Mouse (Mus musculus) stomach, embryonic 16.5 days (tissue): Measurements from ENCODE around the gene Ahnak2. TPM values are rescaled to one million over a fixed set of nuclear protein-coding genes. Genes with fewer than 3 reads are reported as not detected.

ENCODE experiments used
- ATAC-seq: fragments of 200-750 bp; cut with Nextera tagmentation; 2 replicates; pipeline ENCODE4 v1.8.0; 2017; ENCODE audit warnings: moderate number of reproducible peaks, moderate TSS enrichment; ENCODE audit not compliant: insufficient read depth, low FRiP score
- H3K27ac ChIP-seq: fragments of 300-500 bp; sonication (generic); 2 replicates; pipeline ENCODE4 v1.5.1; 2014; ENCODE audit warnings: low read length
- H3K27me3 ChIP-seq: fragments of 300-500 bp; sonication (generic); 2 replicates; pipeline ENCODE4 v1.6.1; 2014; ENCODE audit warnings: low read length, control low read depth, mixed read lengths; ENCODE audit not compliant: control insufficient read depth, insufficient read depth
- H3K36me3 ChIP-seq: fragments of 300-500 bp; sonication (generic); 2 replicates; pipeline ENCODE4 v1.6.1; 2014; ENCODE audit warnings: low read length; ENCODE audit not compliant: control insufficient read depth, insufficient read depth
- H3K4me1 ChIP-seq: fragments of 300-500 bp; sonication (generic); 2 replicates; pipeline ENCODE4 v1.6.1; 2014; ENCODE audit warnings: low read length, control low read depth, mixed read lengths; ENCODE audit not compliant: control insufficient read depth, insufficient read depth
- H3K4me2 ChIP-seq: fragments of 300-500 bp; sonication (generic); 2 replicates; pipeline ENCODE4 v1.6.1; 2014; ENCODE audit warnings: low read depth, low read length, mixed read lengths
- H3K4me3 ChIP-seq: fragments of 300-500 bp; sonication (generic); replicated peaks from 2 replicates; pipeline ENCODE4 v1.5.1; 2014; ENCODE audit warnings: mild to moderate bottlenecking, low read length
- H3K9ac ChIP-seq: fragments of 300-500 bp; sonication (generic); 2 replicates; pipeline ENCODE4 v1.6.1; 2014; ENCODE audit warnings: low read length
- H3K9me3 ChIP-seq: fragments of 300-500 bp; sonication (generic); replicated peaks from 2 replicates; pipeline ENCODE4 v1.6.1; 2016; ENCODE audit warnings: low read length, control low read depth; ENCODE audit not compliant: control insufficient read depth
- WGBS: fragments of 180-500 bp; shearing (Covaris S2); extraction: QIAGEN DNeasy Blood & Tissue Kit; methylation state at CpG from one replicate; pipeline ENCODE4 v1.1.7; 2014; 5-methylcytosine and 5-hydroxymethylcytosine counted together
- polyA plus RNA-seq: library from polyadenylated mRNA; unstranded; fragments of >200 nt; fragmentation: Nextera tagmentation; extraction: Ambion mirVana; gene quantifications from 2 replicates; pipeline ENCODE4 v1.2.1, GENCODE M21; 2015

The Ahnak2 gene
- polyA plus RNA-seq, 1 experiment from 2014 or later, result 4.9 TPM

GRCm38 (mm10) chr12:112762018-112762417 is 40.4 kb downstream of the Ahnak2 start:
- H3K36me3 ChIP-seq, result no peaks in the 10 kb centered on the region
- no peak overlapping the region for H3K4me3 ChIP-seq
- H3K9ac ChIP-seq, result no peak overlapping the region
- no peaks in the 10 kb centered on the region for H3K9me3 ChIP-seq
- no peaks in the 10 kb centered on the region for H3K4me1 ChIP-seq
- no peak overlapping the region; the same call in 1 of the 2 replicates for H3K27ac ChIP-seq
- no peak overlapping the region for H3K4me2 ChIP-seq
- ATAC-seq, result peak; percentile 53
- WGBS, result 87% methylated on average over 3 of the region's 3 CpGs
- no peaks in the 10 kb centered on the region for H3K27me3 ChIP-seq

GRCm38 (mm10) chr12:112761411-112761810 is 41.0 kb downstream of the Ahnak2 start:
- Histone ChIP-seq H3K27ac (no peak overlapping the region; the same call in 1 of the 2 replicates), H3K36me3 (no peaks in the 10 kb centered on the region)
- ATAC-seq, result no peak

GRCm38 (mm10) chr12:112760154-112760926 is 42.1 kb downstream of the Ahnak2 start, which contains the start of gene Pld4:
TSS of gene Pld4 (plus strand) at chr12:112760655.
- 36% methylated on average over 4 of the region's 4 CpGs for WGBS
- ATAC-seq, result no peak
- H3K4me2 ChIP-seq, result no peak within 1 kb of the TSS

More at GRCm38 (mm10) chr12:112761411-112761810, 41.0 kb downstream of the Ahnak2 start:
- no peaks in the 10 kb centered on the region for H3K9me3 ChIP-seq
- H3K4me1 ChIP-seq, result no peaks in the 10 kb centered on the region
- H3K9ac ChIP-seq, result no peak overlapping the region
- WGBS, result 84% methylated on average over 4 of the region's 4 CpGs
- no peaks in the 10 kb centered on the region for H3K27me3 ChIP-seq
- no peak overlapping the region for H3K4me2 ChIP-seq
- peak overlapping the region; percentile 7; the same call in 1 of the 2 replicates for H3K4me3 ChIP-seq

GRCm38 (mm10) chr12:112759471-112759870 is 43.0 kb downstream of the Ahnak2 start:
- H3K27me3 ChIP-seq, result no peaks in the 10 kb centered on the region
- no peaks in the 10 kb centered on the region for H3K4me1 ChIP-seq
- H3K36me3 ChIP-seq, result no peaks in the 10 kb centered on the region
- no peak overlapping the region for H3K4me3 ChIP-seq
- no peak for ATAC-seq
- no peak overlapping the region for H3K27ac ChIP-seq
- H3K9ac ChIP-seq, result no peak overlapping the region
- 82% methylated on average over 3 of the region's 3 CpGs for WGBS
- H3K4me2 ChIP-seq, result no peak overlapping the region
- H3K9me3 ChIP-seq, result no peaks in the 10 kb centered on the region

More at GRCm38 (mm10) chr12:112760154-112760926, 42.1 kb downstream of the Ahnak2 start, which contains the start of gene Pld4:
- no peaks in the 10 kb centered on the region for H3K27me3 ChIP-seq
- no peaks in the 10 kb centered on the region for H3K36me3 ChIP-seq
- peak within 1 kb of the TSS; percentile 7 for H3K4me3 ChIP-seq
- H3K9me3 ChIP-seq, result no peaks in the 10 kb centered on the region
- H3K9ac ChIP-seq, result no peak within 1 kb of the TSS
- no peak within 1 kb of the TSS for H3K27ac ChIP-seq
- H3K4me1 ChIP-seq, result no peaks in the 10 kb centered on the region

- 75% methylated on average over 5 of the region's 5 CpGs for WGBS
- ATAC-seq, result no peak
- H3K36me3 ChIP-seq, result no peaks in the 10 kb centered on the region
- no peak overlapping the region for H3K27ac ChIP-seq
- no peak overlapping the region for H3K4me2 ChIP-seq
- H3K27me3 ChIP-seq, result no peaks in the 10 kb centered on the region
- H3K9me3 ChIP-seq, result no peaks in the 10 kb centered on the region
- no peak overlapping the region for H3K4me3 ChIP-seq
- H3K4me1 ChIP-seq, result no peaks in the 10 kb centered on the region
- no peak overlapping the region for H3K9ac ChIP-seq
Measured at GRCm38 (mm10) chr12:112757896-112758295, 44.6 kb downstream of the Ahnak2 start.

- no peaks in the 10 kb centered on the region for H3K27me3 ChIP-seq
- H3K4me3 ChIP-seq, result no peak overlapping the region
- no peak overlapping the region for H3K4me2 ChIP-seq
- no peaks in the 10 kb centered on the region for H3K4me1 ChIP-seq
- H3K27ac ChIP-seq, result no peak overlapping the region
- whole genome bisulfite sequencing, result 67% methylated on average over 4 of the region's 4 CpGs
- no peak for ATAC-seq
- H3K9me3 ChIP-seq, result no peaks in the 10 kb centered on the region
- H3K9ac ChIP-seq, result no peak overlapping the region
- H3K36me3 ChIP-seq, result no peaks in the 10 kb centered on the region
Measured at GRCm38 (mm10) chr12:112755900-112756299, 46.6 kb downstream of the Ahnak2 start.

- Histone ChIP-seq H3K36me3 (no peaks in the 10 kb centered on the region), H3K27ac (no peak overlapping the region), H3K4me1 (no peaks in the 10 kb centered on the region; the same call in 1 of the 2 replicates), H3K9ac (no peak overlapping the region), H3K4me2 (no peak overlapping the region), H3K27me3 (no peaks in the 10 kb centered on the region), H3K9me3 (no peaks in the 10 kb centered on the region), H3K4me3 (no peak overlapping the region)
- 44% methylated on average over 2 of the region's 2 CpGs for WGBS
- ATAC-seq, result no peak
Measured at GRCm38 (mm10) chr12:112752399-112752798, 50.1 kb downstream of the Ahnak2 start.

GRCm38 (mm10) chr12:112750976-112751375 is 51.5 kb downstream of the Ahnak2 start:
- Histone ChIP-seq H3K36me3 (no peaks in the 10 kb centered on the region), H3K27me3 (no peaks in the 10 kb centered on the region), H3K9ac (no peak overlapping the region), H3K9me3 (no peaks in the 10 kb centered on the region), H3K4me1 (peaks cover 6% of the 10 kb centered on the region), H3K27ac (no peak overlapping the region), H3K4me3 (no peak overlapping the region), H3K4me2 (no peak overlapping the region)
- WGBS, result 78% methylated on average over 12 of the region's 12 CpGs
- ATAC-seq, result no peak

GRCm38 (mm10) chr12:112747606-112747970 is 54.9 kb downstream of the Ahnak2 start:
- H3K27me3 ChIP-seq, result no peaks in the 10 kb centered on the region
- H3K4me1 ChIP-seq, result peaks cover 18% of the 10 kb centered on the region
- no peak for ATAC-seq
- H3K4me3 ChIP-seq, result no peak overlapping the region
- no peak overlapping the region for H3K4me2 ChIP-seq
- WGBS, result 77% methylated on average over 8 of the region's 8 CpGs
- H3K36me3 ChIP-seq, result no peaks in the 10 kb centered on the region
- H3K27ac ChIP-seq, result no peak overlapping the region; the same call in 1 of the 2 replicates
- H3K9me3 ChIP-seq, result no peaks in the 10 kb centered on the region
- H3K9ac ChIP-seq, result peak overlapping the region; percentile 18
